Mouse (Mus musculus) kidney, adult 2 months (tissue): ENCODE measurements around the gene Epb41. TPM values are rescaled to one million over a fixed set of nuclear protein-coding genes. Genes with fewer than 3 reads are reported as not detected.

Experiments used
- DNase-seq: peaks from one replicate; pipeline ENCODE4 v3.0.0; 2021
- H3K27ac ChIP-seq: fragments of 200-500 bp; 2 replicates; pipeline ENCODE4 v1.5.1; 2012; ENCODE audit warnings: low read depth, low read length, control low read depth, inconsistent platforms; ENCODE audit not compliant: insufficient read depth
- H3K27me3 ChIP-seq: fragments of 200-500 bp; replicated peaks from 2 replicates; pipeline ENCODE4 v1.6.1; 2012; ENCODE audit warnings: mild to moderate bottlenecking, moderate library complexity, low read length, inconsistent platforms; ENCODE audit not compliant: control insufficient read depth, insufficient read depth
- H3K36me3 ChIP-seq: fragments of 200-500 bp; 2 replicates; pipeline ENCODE4 v1.6.1; 2012; ENCODE audit warnings: mild to moderate bottlenecking, moderate library complexity, low read length, inconsistent platforms; ENCODE audit not compliant: control insufficient read depth, insufficient read depth
- H3K4me1 ChIP-seq: fragments of 200-500 bp; 2 replicates; pipeline ENCODE4 v1.6.1; 2011; ENCODE audit warnings: low read length; ENCODE audit not compliant: control insufficient read depth, insufficient read depth
- H3K4me3 ChIP-seq: fragments of 200-500 bp; 2 replicates; pipeline ENCODE4 v1.5.1; 2011; ENCODE audit warnings: mild to moderate bottlenecking, low read depth, low read length, control low read depth; ENCODE audit not compliant: insufficient read depth
- CTCF ChIP-seq: fragments of 200-500 bp; conservative IDR thresholded peaks from 2 replicates; pipeline ENCODE4 v1.5.1; 2011; ENCODE audit warnings: low read depth, mild to moderate bottlenecking, control low read depth, low read length, moderate library complexity, mixed read lengths; ENCODE audit not compliant: insufficient read depth, insufficient read length
- POLR2A ChIP-seq: fragments of 200-500 bp; IDR thresholded peaks from one replicate; pipeline ENCODE4 v1.6.1; 2011; ENCODE audit warnings: low read depth, low read length, control low read depth
- WGBS: fragments of 180-500 bp; shearing (Covaris S2); methylation state at CpG from one replicate; pipeline ENCODE4 v1.1.7; 2018; 5-methylcytosine and 5-hydroxymethylcytosine counted together
- polyA plus RNA-seq: library from polyadenylated mRNA; depleted of rRNA; stranded (reverse); fragments of >200 nt; gene quantifications from 2 replicates; pipeline ENCODE4 v1.2.3, GENCODE M21; 2012

Gene Epb41
- polyA plus RNA-seq, 1 experiment = 73.8 TPM

DNA sequence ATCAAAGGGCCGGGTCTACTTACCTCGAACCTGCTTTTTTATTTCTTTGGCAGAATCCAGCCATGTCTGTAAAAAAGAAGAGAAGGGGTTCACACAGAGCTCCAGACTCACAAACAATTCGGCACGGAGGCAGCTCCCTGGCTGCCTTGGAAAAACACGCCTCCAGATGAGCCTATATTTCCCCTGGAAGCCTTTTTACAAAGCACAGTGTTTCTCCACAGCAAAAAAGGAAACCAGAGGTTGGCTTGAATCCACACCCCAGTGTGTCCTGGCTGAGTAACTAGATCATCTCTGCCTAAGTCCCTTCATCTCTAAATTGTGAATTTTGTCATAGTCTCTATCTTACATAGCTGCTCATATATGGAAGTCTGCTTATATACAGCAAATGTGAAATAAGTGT lies 77.6 kb downstream of the Epb41 start:
- H3K4me3 ChIP-seq = no peak overlapping the region
- peak; percentile 16 for DNase-seq
- peaks cover 4% of the 10 kb centered on the region; the same call in 1 of the 2 replicates for H3K4me1 ChIP-seq
- TF ChIP-seq CTCF (no peak), POLR2A (no peak)
- peak overlapping the region; percentile 52; the same call in 1 of the 2 replicates for H3K27ac ChIP-seq
- no peaks in the 10 kb centered on the region for H3K27me3 ChIP-seq
- 53% methylated on average over 5 of the region's 5 CpGs for WGBS
- H3K36me3 ChIP-seq = peaks cover 8% of the 10 kb centered on the region

- 61% methylated on average over 5 of the region's 5 CpGs for WGBS
- Histone ChIP-seq H3K27ac (no peak overlapping the region), H3K27me3 (no peaks in the 10 kb centered on the region), H3K4me3 (no peak overlapping the region), H3K4me1 (peaks cover 4% of the 10 kb centered on the region; the same call in 1 of the 2 replicates), H3K36me3 (peaks cover 8% of the 10 kb centered on the region)
- TF ChIP-seq POLR2A (no peak), CTCF (peak; percentile 36)
- no peak for DNase-seq
Observed at GRCm38 (mm10) chr4:131996985-131997384, 78.1 kb downstream of the Epb41 start.

- Histone ChIP-seq H3K4me3 (no peak overlapping the region), H3K36me3 (peaks cover 5% of the 10 kb centered on the region), H3K4me1 (peaks cover 4% of the 10 kb centered on the region; the same call in 1 of the 2 replicates), H3K27ac (no peak overlapping the region), H3K27me3 (no peaks in the 10 kb centered on the region)
- DNase-seq = no peak
- TF ChIP-seq POLR2A = no peak
- TF ChIP-seq CTCF = no peak
- WGBS = 81% methylated on average over 3 of the region's 3 CpGs
Observed at GRCm38 (mm10) chr4:131993792-131994191, 81.3 kb downstream of the Epb41 start.

DNA sequence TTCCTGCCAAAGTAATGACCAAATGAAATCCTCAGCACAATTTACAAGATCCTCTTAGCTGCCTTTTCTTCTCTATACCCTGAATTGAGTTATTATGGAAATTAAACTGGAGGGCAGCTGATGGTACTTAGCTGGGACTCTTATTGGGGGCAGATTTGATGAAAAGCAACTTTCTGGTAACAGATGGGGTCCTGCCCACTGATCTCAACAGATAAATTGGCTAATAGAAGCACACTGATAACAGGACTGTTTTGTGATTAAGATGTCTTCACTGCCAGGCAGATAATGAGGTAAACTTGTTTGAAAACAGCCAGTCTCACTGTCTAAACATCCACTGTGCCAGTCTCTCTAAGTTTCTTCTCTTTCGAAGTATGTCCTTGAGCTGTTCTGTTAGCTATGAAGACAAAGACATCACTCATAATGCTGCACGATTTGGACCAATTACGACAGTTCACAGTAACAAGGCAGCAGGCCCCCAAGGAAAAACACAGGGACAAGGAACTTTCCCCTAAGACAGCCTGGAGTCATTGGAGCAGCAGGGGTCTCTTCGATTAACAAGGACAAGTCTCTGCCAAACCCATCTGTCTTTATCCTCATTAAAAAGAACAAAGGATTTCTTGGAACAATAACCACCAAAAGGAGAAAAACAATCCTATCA lies 92.1 kb downstream of the Epb41 start:
- WGBS = 53% methylated on average over 4 of the region's 4 CpGs
- H3K36me3 ChIP-seq = peaks cover 14% of the 10 kb centered on the region
- DNase-seq = no peak
- no peaks in the 10 kb centered on the region for H3K27me3 ChIP-seq
- H3K4me3 ChIP-seq = no peak overlapping the region
- no peak overlapping the region for H3K27ac ChIP-seq
- no peaks in the 10 kb centered on the region for H3K4me1 ChIP-seq
- no peak for TF ChIP-seq CTCF
- TF ChIP-seq POLR2A = no peak

DNA sequence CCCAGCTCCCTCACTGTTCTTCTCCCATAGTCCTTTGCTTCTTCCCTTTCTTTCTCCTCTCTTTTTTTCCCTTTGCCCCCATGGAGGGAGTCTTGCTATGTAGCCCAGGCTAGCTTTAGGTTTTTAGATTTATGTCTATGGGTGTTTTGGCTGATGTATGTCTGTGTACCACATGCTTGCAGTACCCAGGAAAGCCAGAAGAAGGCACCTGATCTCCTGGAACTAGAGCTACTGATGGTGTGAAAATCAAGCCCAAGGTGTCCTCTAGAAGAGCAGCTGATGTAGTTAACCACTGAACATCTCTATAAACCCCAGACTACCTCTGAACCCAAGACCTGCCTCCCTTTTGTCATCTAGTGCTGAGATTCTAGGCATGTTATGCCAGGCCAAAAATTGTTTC lies 93.4 kb downstream of the Epb41 start:
- Histone ChIP-seq H3K27me3 (no peaks in the 10 kb centered on the region), H3K36me3 (peaks cover 12% of the 10 kb centered on the region), H3K4me3 (no peak overlapping the region), H3K4me1 (no peaks in the 10 kb centered on the region), H3K27ac (no peak overlapping the region)
- no peak for DNase-seq
- no peak for TF ChIP-seq POLR2A
- TF ChIP-seq CTCF = 0 out of 2 replicates have a peak, but pooled peaks have one; percentile 23

DNA sequence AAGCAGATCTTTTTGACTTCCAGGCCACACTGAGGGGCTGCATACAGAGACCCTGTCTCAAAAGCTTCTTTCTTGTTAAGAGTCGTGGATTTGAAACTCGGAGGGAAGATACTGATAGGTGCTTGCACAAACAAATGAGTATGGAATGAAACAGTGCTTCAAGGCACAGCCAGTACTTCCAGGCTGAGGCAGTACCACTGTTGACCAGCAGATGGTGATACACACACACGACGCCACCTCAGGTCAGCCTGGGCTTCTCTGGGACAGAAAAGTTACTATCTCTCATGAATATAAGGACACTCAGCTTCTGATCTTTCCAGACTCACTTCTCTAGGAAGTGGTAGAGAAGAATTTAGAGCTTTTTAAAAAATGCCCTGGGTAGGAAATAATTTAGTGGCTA lies 97.9 kb downstream of the Epb41 start:
- WGBS = 13% methylated on average over 4 of the region's 4 CpGs
- peaks cover 21% of the 10 kb centered on the region for H3K36me3 ChIP-seq

DNA sequence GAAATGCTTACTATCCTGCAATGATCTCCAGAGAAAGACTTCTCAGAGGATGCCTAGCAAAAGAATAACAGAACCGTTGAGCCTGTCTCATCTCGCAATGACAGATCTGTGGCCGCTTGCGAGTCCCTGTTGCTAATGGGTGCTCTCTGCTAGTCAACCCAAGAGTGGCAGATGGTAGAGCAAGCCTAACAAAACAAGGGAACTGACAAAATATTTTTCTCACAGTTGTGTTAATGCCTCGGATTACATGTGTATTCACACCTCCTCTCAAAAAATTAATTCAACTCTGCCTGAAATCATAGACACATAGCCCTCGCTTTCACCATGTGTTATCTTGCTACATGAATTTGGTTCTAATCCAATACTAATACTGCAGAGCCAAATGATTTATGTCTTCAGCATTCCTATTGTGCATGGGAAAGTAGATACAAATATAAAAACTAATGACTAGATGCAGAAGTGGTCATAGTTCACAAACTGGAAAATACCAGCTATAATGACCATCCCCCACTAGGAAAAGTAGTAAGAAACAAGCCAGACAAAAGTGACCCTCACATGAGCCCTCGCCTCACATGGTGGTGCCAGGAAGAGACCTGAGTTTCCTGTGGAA lies 104.8 kb downstream of the Epb41 start:
- H3K27ac ChIP-seq = peak overlapping the region; percentile 40; the same call in 1 of the 2 replicates
- H3K4me3 ChIP-seq = no peak overlapping the region
- no peaks in the 10 kb centered on the region for H3K27me3 ChIP-seq
- TF ChIP-seq POLR2A = no peak
- TF ChIP-seq CTCF = no peak
- no peaks in the 10 kb centered on the region for H3K4me1 ChIP-seq
- 68% methylated on average over 7 of the region's 7 CpGs for WGBS
- peaks cover 13% of the 10 kb centered on the region for H3K36me3 ChIP-seq
- DNase-seq = peak; percentile 33

More for the DNA sequence above, 97.9 kb downstream of the Epb41 start:
- H3K27ac ChIP-seq = no peak overlapping the region
- H3K4me3 ChIP-seq = no peak overlapping the region
- peak; percentile 76 for DNase-seq
- H3K4me1 ChIP-seq = no peaks in the 10 kb centered on the region
- no peaks in the 10 kb centered on the region for H3K27me3 ChIP-seq
- TF ChIP-seq POLR2A (no peak), CTCF (peak; percentile 99)
